Mouse (Mus musculus): ENCODE results near the gene Cd81.

- no peak for TF ChIP-seq CTCF (IDR thresholded peaks at IDR 0.05; ENCODE audit: control insufficient read depth, insufficient read depth, insufficient replicate concordance, low read depth, low read length)
- TF ChIP-seq POLR2A (IDR thresholded peaks at IDR 0.05; ENCODE audit: control insufficient read depth, low read depth, low read length): no peak
These were observed 2.0 kb downstream of the Cd81 start for GRCm38 (mm10) chr7:143054612-143054965.

Measured in testis, adult 2 months (tissue).